Mouse (Mus musculus): Measurements from ENCODE around the gene Mlip.

- TF ChIP-seq CTCF (IDR thresholded peaks at IDR 0.05; ENCODE audit: control insufficient read depth, insufficient read depth, low read length) = no peak
- no peak for TF ChIP-seq POLR2A (IDR thresholded peaks at IDR 0.05; ENCODE audit: borderline replicate concordance, control insufficient read depth, low read depth, low read length)
Observed at GRCm38 (mm10) chr9:77352432-77353175, at the start of gene Mlip.
